Mouse (Mus musculus): ENCODE measurements around the gene Ppm1n.

Ppm1n gene

GRCm38 (mm10) chr7:19247511-19247910, 32.4 kb downstream of the Ppm1n start:
- no peak for DNase-seq (ENCODE audit: low spot score in 2 of 2)

GRCm38 (mm10) chr7:19246855-19247254, 33.0 kb downstream of the Ppm1n start:
- no peak for DNase-seq (ENCODE audit: low spot score in 2 of 2)

GRCm38 (mm10) chr7:19245083-19245482, 34.8 kb downstream of the Ppm1n start:
- no peak for DNase-seq (ENCODE audit: low spot score in 2 of 2)

DNA sequence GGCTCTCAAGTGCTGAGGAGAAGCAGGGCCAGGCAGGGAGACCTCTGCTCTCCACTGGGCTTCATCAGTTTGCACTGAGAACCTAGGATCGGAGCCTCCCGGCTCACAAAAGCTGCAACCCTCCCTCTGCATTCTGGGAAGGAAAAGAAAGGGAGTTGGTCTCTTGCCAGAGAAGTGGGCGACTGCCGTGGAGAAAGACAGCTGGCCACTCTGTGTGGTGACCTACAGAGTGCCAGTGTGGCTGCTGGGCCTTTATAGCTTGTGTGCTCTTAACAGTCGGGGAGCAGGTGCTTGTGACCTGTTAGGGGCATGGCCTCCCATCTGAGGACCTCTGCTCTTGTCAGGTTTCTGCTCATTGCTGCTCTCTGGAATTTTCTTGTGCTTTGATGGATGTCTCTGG, 36.0 kb downstream of the Ppm1n start:
- no peak for DNase-seq (ENCODE audit: low spot score in 2 of 2)

DNA sequence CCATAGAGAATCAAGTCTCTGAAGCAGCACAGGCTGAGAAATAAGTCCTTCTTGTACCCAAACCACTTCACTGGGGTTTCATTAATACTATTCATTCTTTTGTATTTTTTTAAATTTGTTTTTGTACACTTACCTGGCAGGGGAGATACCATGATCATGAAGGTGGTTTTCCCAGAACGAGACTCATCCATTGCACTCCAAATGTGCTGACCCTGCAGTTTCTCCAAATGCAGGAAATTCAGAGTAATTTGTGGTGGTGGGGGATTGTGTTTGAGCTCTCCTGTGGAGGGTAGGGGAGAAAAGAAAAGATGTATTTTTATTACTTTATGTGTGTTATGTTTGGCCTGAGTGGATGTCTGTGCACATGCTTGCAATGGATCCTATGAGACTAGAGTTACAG, 37.9 kb downstream of the Ppm1n start:
- DNase-seq (ENCODE audit: low spot score in 2 of 2): no peak

DNA sequence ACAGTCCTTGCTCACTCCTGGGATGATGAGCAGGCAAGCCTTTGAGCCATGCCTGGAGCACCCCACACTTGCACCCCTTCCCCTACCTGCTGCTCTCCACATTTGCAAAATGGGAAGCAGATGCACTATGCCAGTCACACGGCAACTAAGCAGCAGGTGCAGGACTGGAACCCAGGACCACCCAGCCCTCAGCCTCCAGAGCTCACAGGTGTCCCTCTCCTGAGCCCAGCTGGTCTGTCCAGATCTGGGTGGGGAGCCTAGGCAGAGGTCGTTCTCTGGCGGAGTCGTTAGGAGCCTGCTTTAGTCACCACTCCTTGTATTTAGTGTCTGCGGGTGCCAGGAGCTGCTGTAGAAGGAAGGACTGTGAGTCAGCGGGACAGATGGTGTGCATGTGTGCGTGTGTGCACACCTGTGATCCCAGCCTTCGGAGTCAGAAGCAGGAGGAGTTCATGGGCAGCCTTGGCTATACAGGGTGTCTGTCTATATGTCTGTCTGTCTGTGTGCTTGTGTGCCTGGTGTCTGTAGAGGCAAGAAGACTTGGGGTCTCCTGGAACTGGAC, 38.9 kb downstream of the Ppm1n start:
- DNase-seq (ENCODE audit: low spot score in 2 of 2): no peak

GRCm38 (mm10) chr7:19239986-19240385, 39.9 kb downstream of the Ppm1n start:
- no peak for DNase-seq (ENCODE audit: low spot score in 2 of 2)

GRCm38 (mm10) chr7:19239423-19239822, 40.4 kb downstream of the Ppm1n start:
- peak; percentile 82 to 94 for DNase-seq (ENCODE audit: low spot score in 2 of 2)

- no peak for DNase-seq (ENCODE audit: low spot score in 2 of 2)
These were observed 41.5 kb downstream of the Ppm1n start for GRCm38 (mm10) chr7:19238344-19238743.

GRCm38 (mm10) chr7:19236411-19236810, 43.5 kb downstream of the Ppm1n start:
- DNase-seq (ENCODE audit: low spot score in 2 of 2): no peak

DNA sequence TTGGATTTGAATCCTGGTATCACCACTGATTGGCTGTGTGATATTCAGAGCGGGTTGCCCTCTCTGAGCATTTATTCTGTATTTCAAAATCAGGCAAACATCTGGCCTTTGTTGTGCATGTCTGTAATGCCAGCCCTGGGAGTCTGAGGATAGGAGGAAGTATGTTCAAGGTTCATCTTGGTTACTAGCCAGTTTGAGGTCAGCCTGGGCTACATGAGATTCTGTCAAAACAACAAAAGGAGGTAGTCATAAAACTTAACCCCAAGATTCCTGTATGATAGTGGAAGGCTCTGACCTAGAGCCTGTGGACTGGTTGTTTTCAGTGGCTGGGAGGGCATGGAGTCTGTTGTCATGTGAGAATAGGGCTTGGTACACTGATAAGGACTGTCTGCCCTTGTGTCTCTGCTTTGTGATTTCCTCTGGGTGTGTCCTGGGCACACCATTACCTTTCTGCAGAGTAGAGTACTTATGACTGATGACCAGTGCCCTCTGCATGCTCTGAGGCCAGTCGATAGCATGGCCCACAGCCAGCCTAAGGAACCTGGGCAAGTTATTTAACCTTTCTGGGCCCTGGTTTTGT, 44.7 kb downstream of the Ppm1n start:
- no peak for DNase-seq (ENCODE audit: low spot score in 2 of 2)

GRCm38 (mm10) chr7:19234652-19235051, 45.2 kb downstream of the Ppm1n start:
- DNase-seq (ENCODE audit: low spot score in 2 of 2): no peak

- DNase-seq (ENCODE audit: low spot score in 2 of 2): no peak
These were observed 48.0 kb downstream of the Ppm1n start for GRCm38 (mm10) chr7:19231849-19232248.

DNA sequence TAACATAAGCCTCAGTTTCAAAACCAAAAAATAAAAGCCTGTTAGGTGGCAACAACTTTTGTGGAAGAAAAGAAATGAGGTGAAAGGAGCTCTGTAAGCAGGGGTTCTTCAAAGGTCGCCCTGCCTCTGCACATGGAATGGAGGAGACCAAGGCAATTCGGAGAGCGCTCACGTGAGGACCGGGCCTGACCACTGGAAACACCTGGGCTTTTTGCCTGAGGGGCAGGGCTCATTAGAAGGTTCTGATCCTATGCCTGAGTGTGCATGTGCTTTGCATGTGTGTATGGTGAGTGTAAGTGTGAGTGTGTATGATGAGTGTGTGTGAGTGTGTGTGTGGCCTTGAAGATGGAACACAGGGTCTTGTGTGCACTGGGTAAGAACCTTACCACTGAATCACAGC, 49.0 kb downstream of the Ppm1n start:
- no peak for DNase-seq (ENCODE audit: low spot score in 2 of 2)

- DNase-seq (ENCODE audit: low spot score in 2 of 2): no peak
These were observed 49.8 kb downstream of the Ppm1n start for GRCm38 (mm10) chr7:19230041-19230580.

- DNase-seq (ENCODE audit: low spot score in 2 of 2): no peak
These were observed 50.5 kb downstream of the Ppm1n start for GRCm38 (mm10) chr7:19229404-19229803.

- DNase-seq (ENCODE audit: low spot score in 2 of 2): no peak
These were observed 51.1 kb downstream of the Ppm1n start for GRCm38 (mm10) chr7:19228793-19229148.

GRCm38 (mm10) chr7:19227883-19228792, 51.7 kb downstream of the Ppm1n start, which contains the start of gene Opa3:
Gene Opa3 (plus strand): TSS chr7:19228334.
- DNase-seq (ENCODE audit: low spot score in 2 of 2): peak; percentile 99 to 100

DNA sequence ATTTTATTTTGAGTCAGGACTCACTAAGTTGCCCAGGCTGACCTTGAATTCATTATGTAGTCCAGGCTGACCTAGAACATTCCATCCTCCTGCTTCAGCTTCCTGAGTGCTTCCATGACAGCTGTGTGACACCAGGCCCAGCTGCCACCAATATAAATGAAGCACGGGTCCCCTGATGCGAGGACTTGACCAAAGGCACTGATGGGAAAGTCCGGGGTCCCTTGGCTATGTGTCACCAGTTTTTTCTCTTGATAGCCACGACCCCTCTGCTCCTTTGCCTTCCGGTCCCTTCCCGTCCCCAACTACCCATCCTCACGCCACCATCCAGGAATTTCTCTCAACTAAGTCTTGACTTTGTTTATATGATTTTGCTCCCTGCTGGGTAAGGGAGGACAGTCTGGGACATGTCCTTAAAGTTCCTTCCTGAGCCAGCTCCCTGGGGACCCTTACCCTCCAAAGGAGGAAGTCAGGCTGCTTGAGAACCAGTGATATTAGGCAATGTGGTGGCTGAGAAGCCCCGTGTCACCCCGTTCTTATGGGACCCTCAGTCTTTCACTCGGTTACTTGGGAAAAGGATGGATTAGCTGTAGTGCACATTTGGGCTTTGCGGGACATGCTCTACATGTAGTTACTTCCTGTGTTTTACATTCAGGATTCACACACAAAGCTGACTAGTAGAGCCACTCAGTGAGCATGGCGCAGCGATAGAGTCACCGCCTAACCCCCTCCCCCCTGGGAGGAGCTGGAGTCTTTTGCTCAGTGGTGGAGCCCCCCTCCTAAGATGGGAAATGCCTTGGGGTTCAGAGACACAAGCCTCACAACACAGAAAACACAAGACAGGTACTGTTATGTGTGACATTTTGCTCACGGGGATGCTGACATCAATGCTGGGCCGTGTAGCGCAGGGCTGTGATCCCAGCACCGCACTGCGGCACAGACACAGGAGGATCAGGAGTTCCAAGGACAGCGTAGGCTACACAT, 52.8 kb downstream of the Ppm1n start:
- peak in 1 of 2 experiments; percentile 52 for DNase-seq (ENCODE audit: low spot score in 2 of 2)
